Mouse (Mus musculus) forelimb bud, embryonic 11.5 days (tissue): Measurements from ENCODE around the gene Ptchd4.

Source experiments
- DNase-seq: peaks from one replicate; pipeline ENCODE4 v3.0.0-alpha.2; 2012; ENCODE audit warnings: low read depth, low spot score

The Ptchd4 gene

GRCm38 (mm10) chr17:42315669-42316611 lies at the start of gene Ptchd4:
TSS of gene Ptchd4 (plus strand) at chr17:42315947.
- peak; percentile 46 for DNase-seq

GRCm38 (mm10) chr17:42276861-42277260 lies 38.9 kb upstream of the Ptchd4 start:
- DNase-seq = no peak

DNA sequence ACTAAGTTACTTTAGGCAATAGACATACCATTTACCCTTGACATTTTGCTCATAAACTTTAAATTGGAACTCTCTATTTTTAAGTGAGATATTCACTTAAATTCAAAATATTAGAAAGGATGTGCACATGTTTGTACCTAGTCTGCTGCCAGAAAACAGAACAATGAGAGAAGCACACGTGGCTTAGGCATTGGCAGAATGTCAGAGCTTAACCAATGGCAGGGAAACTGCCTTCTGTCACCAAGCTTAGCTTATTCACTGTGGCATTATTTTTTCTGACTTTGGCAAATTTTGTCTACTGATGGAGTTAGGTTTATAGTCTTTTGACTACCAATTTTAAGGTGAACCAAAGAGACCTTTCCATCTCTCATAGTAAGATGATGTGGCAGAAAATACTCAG lies 31.4 kb upstream of the Ptchd4 start:
- no peak for DNase-seq

- no peak for DNase-seq
Measured at GRCm38 (mm10) chr17:42286255-42286654, 29.5 kb upstream of the Ptchd4 start.

DNA sequence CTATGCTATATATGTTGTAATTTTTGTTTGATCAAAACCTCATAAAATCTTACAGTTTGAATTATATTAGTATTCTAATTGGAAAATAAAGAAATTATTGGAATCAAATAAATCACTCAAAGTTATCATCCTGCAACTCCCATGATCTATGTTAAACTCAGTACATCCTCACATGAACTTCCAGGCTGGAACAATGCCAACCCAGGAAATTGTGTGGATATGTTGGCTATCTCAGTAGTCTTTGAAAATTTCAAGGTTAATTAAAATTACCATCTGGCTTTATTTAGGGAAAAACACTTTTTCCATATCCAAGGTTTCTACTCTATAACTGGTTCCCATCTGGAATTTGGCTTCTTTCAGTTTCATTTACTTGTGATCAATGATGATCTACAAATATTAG lies 25.4 kb upstream of the Ptchd4 start:
- no peak for DNase-seq

DNA sequence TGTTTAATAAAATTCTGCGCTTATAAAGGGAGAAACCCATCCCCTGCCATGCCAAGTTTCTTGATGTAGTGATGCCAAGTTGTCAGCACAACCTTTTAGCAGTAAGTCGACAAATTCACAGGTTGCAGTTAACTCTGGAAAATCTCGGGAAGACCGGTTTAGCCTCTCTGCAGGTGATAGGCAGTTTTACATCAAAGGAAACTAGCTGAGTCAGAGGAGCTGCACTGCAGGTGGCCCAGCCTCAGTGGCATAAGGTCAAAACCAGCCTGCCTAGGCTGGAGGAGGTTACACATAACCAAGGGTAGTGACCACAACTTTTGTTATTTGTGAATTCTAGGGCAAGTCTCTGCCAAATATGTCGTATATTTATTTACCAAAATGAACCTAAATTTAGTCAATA lies 24.0 kb upstream of the Ptchd4 start:
- no peak for DNase-seq

- DNase-seq = no peak
Measured at GRCm38 (mm10) chr17:42297986-42298385, 17.8 kb upstream of the Ptchd4 start.

DNA sequence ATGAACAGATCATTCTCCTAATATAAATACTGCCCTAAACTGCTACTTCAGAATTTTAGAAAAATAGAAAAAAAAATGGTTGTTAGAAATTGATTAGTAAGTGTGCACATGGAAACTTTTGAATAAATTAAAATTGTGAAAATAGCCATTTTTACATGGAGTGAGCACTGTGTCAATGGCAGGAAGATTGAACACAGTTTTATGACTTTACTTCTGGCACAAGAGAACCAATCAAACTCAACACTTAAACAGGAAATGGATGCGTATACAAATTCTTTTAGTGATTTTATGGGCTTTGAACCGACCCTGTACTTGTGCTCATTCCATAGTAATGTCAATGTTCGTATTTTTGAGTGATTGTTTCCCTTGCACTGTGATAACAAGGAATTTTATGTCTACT lies 16.1 kb upstream of the Ptchd4 start:
- DNase-seq = no peak

GRCm38 (mm10) chr17:42303062-42303577 lies 12.6 kb upstream of the Ptchd4 start:
- DNase-seq = no peak

GRCm38 (mm10) chr17:42304262-42304661 lies 11.5 kb upstream of the Ptchd4 start:
- no peak for DNase-seq

- DNase-seq = no peak
Measured at GRCm38 (mm10) chr17:42307001-42307400, 8.7 kb upstream of the Ptchd4 start.

GRCm38 (mm10) chr17:42310136-42310535 lies 5.6 kb upstream of the Ptchd4 start:
- DNase-seq = no peak

DNA sequence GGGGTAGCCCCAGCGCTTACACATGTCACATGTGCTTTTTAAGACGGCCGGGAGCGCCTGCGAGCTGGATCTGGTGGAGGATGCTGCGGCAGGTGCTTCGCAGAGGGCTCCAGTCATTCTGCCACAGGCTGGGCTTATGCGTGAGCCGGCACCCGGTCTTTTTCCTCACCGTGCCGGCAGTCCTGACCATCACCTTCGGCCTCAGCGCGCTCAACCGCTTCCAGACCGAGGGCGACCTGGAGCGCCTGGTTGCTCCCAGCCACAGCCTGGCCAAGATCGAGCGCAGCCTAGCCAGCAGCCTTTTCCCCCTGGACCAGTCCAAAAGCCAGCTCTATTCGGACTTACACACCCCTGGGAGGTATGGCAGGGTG lies 850 bp downstream of the Ptchd4 start:
- no peak for DNase-seq

- DNase-seq = no peak
Measured at GRCm38 (mm10) chr17:42335787-42336186, 20.0 kb downstream of the Ptchd4 start.

DNA sequence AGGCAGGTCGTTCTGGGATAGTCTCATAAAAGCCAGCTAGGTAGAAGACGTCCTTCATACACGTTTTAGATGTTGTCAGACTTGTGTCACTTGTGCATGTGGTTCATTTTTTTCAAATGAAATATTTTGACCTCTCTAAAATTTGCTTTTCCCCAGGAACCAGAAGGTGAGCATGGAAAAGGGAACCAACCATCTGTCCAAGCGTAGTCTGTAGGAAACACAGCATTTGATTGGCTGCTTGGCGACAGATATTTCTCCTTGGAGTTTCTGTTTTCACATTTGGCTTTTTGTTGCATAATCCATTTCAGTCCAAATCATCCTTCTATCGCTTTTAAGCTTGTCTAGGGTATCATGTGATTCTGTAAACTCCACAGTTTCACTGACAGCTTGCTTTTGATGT lies 20.8 kb downstream of the Ptchd4 start:
- no peak for DNase-seq

- no peak for DNase-seq
Measured at GRCm38 (mm10) chr17:42346027-42346426, 30.3 kb downstream of the Ptchd4 start.

DNA sequence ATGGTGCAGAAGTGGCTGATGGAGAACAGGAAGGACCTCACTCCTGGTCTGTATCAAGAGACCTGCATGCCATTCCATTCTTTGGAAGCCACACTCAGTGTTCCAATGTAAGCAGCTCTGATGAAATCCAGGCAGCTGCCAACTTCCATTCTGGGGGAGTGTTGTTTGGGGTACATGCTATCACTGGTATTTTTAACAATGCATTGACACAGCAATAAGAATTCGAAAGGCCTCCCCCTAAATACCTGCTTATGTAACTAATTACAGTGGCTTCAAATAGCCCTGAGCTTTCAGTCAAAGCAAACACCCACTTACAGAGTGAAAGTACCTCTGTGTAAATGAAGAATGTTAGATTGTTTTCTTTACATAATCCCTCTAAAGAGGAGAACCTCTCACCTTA lies 42.7 kb downstream of the Ptchd4 start:
- no peak for DNase-seq

- DNase-seq = no peak
Measured at GRCm38 (mm10) chr17:42363085-42363710, 47.5 kb downstream of the Ptchd4 start.

- no peak for DNase-seq
Measured at GRCm38 (mm10) chr17:42364716-42365115, 49.0 kb downstream of the Ptchd4 start.

GRCm38 (mm10) chr17:42374881-42375280 lies 59.1 kb downstream of the Ptchd4 start:
- DNase-seq = no peak

- no peak for DNase-seq
Measured at GRCm38 (mm10) chr17:42393086-42393485, 77.3 kb downstream of the Ptchd4 start.

- no peak for DNase-seq
Measured at GRCm38 (mm10) chr17:42395299-42395698, 79.6 kb downstream of the Ptchd4 start.

- DNase-seq = no peak
Measured at GRCm38 (mm10) chr17:42418449-42418848, 102.7 kb downstream of the Ptchd4 start.
